Mouse (Mus musculus) stomach, embryonic 15.5 days (tissue): Measurements from ENCODE around the gene Hdgf. TPM values are rescaled to one million over a fixed set of nuclear protein-coding genes. Genes with fewer than 3 reads are reported as not detected.
A peak's percentile ranks its signal among the peaks of the same experiment; 100 is the strongest.

Experiments used
- ATAC-seq: fragments of 200-750 bp; cut with Nextera tagmentation; 2 replicates; pipeline ENCODE4 v1.8.0; 2017; ENCODE audit warnings: low read depth, moderate number of reproducible peaks, moderate TSS enrichment; ENCODE audit not compliant: insufficient read depth, low FRiP score
- H3K27ac ChIP-seq: fragments of 300-500 bp; sonication (generic); 2 replicates; pipeline ENCODE4 v1.5.1; 2015; ENCODE audit warnings: mild to moderate bottlenecking, inconsistent platforms
- H3K27me3 ChIP-seq: fragments of 300-500 bp; sonication (generic); replicated peaks from 2 replicates; pipeline ENCODE4 v1.6.1; 2015; ENCODE audit warnings: inconsistent platforms
- H3K36me3 ChIP-seq: fragments of 300-500 bp; sonication (generic); 2 replicates; pipeline ENCODE4 v1.6.1; 2015; ENCODE audit warnings: inconsistent platforms
- H3K4me1 ChIP-seq: fragments of 300-500 bp; sonication (generic); 2 replicates; pipeline ENCODE4 v1.6.1; 2015; ENCODE audit warnings: inconsistent platforms
- H3K4me2 ChIP-seq: fragments of 300-500 bp; sonication (generic); 2 replicates; pipeline ENCODE4 v1.6.1; 2015; ENCODE audit warnings: mild to moderate bottlenecking, inconsistent platforms
- H3K4me3 ChIP-seq: fragments of 300-500 bp; sonication (generic); replicated peaks from 2 replicates; pipeline ENCODE4 v1.5.1; 2015; ENCODE audit warnings: inconsistent platforms
- H3K9ac ChIP-seq: fragments of 300-500 bp; sonication (generic); 2 replicates; pipeline ENCODE4 v1.6.1; 2015; ENCODE audit warnings: inconsistent platforms
- H3K9me3 ChIP-seq: fragments of 300-500 bp; sonication (generic); 2 replicates; pipeline ENCODE4 v1.6.1; 2016; ENCODE audit warnings: inconsistent platforms
- WGBS: fragments of 180-500 bp; shearing (Covaris S2); methylation state at CpG from one replicate; pipeline ENCODE4 v1.1.7; 2015; 5-methylcytosine and 5-hydroxymethylcytosine counted together
- polyA plus RNA-seq: library from polyadenylated mRNA; unstranded; fragments of >200 nt; fragmentation: Nextera tagmentation; extraction: Ambion mirVana; gene quantifications from 2 replicates; pipeline ENCODE4 v1.2.1, GENCODE M21; 2015

The Hdgf gene
- polyA plus RNA-seq, 1 experiment from 2014 or later = 249 TPM

DNA sequence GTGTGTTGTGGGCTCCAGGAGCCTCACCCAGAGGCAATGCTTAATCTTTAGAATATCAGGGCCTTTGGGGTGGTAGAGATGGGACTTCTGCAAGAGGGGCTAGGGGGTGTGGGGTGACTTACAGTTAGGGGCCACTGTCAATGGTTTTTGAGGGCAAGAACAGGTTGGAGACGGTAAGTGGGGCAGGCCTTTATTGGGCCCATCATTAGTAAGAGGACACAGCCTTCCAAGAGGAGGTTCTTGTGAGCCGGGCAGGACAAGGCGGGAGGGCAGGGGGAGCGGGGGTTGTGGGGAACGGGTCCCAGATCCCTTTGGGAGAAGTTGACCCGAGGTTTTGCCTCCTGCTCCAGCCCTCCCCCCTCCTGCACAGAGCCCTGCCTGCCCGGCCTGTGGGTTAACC lies 7.4 kb downstream of the Hdgf start:
- Histone ChIP-seq H3K27ac (no peak overlapping the region), H3K27me3 (no peaks in the 10 kb centered on the region), H3K9me3 (no peaks in the 10 kb centered on the region), H3K4me1 (peaks cover 28% of the 10 kb centered on the region), H3K4me3 (no peak overlapping the region), H3K4me2 (no peak overlapping the region), H3K9ac (no peak overlapping the region), H3K36me3 (peaks cover 42% of the 10 kb centered on the region)
- no peak for ATAC-seq
- 83% methylated on average over 7 of the region's 7 CpGs for WGBS

DNA sequence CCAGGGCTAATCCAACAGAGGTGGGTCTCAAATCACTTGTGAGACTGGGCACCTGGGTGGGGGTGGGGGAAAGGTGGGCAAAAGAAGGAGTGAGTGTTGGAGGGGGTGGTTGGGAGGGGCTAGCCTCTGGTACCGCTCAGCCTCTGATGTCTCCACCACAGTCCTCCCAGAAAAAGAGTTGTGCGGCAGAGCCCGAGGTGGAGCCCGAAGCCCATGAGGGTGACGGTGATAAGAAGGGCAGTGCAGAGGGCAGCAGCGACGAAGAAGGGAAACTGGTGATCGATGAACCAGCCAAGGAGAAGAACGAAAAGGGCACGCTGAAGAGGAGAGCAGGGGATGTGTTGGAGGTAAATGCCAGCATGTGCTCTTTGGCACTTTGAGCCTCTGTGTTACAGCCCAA lies 7.8 kb downstream of the Hdgf start:
- H3K4me3 ChIP-seq = no peak overlapping the region
- H3K36me3 ChIP-seq = peaks cover 42% of the 10 kb centered on the region
- H3K4me1 ChIP-seq = peaks cover 24% of the 10 kb centered on the region
- no peak overlapping the region for H3K9ac ChIP-seq
- H3K9me3 ChIP-seq = no peaks in the 10 kb centered on the region
- ATAC-seq = no peak
- no peaks in the 10 kb centered on the region for H3K27me3 ChIP-seq
- WGBS = 94% methylated on average over 10 of the region's 10 CpGs
- no peak overlapping the region for H3K27ac ChIP-seq
- H3K4me2 ChIP-seq = no peak overlapping the region

DNA sequence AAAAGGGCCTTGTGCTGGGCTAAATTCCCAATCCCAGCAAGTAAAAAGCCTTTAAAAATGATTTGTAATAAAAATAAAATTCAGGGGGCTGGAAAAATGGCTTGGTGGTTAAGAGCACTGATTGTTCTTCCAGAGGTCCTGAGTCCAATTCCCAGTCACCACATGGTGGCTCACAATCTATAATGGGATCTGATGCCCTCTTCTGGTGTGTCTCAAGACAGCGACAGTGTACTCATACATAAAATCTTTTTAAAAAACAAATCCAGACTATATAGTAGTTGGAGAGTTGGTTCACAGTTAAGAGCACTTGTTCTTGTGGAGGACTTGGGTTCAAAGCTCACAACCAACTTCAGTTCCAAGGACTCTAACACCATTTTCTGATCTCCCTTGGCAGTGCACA lies 10.9 kb downstream of the Hdgf start:
- Histone ChIP-seq H3K9ac (no peak overlapping the region), H3K4me2 (no peak overlapping the region), H3K27ac (no peak overlapping the region), H3K36me3 (peaks cover 42% of the 10 kb centered on the region), H3K4me1 (no peaks in the 10 kb centered on the region), H3K4me3 (no peak overlapping the region), H3K9me3 (no peaks in the 10 kb centered on the region), H3K27me3 (no peaks in the 10 kb centered on the region)
- 93% methylated on average over 1 of the region's 1 CpGs for WGBS
- no peak for ATAC-seq

DNA sequence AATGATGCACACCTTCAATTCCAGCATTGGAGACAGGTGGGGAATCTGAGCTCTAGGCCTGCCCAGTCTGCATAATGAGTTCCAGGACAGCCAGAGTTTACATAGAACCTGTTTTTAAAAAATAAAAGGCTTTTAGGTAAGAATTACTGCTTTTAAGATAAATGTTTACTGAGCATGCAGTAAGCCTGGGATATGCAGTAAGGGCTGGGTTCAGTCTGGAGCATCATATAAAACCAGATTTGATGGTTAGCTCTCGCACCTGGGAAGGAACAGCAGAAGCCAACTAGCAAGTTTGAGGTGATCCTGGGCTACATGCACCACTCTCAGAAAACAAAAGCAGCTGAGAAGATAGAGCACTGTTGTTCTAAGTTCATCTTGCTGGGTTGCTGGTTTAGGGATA lies 12.4 kb downstream of the Hdgf start:
- no peak overlapping the region for H3K4me3 ChIP-seq
- 85% methylated on average over 1 of the region's 1 CpGs for WGBS
- H3K27me3 ChIP-seq = no peaks in the 10 kb centered on the region
- ATAC-seq = no peak
- H3K9me3 ChIP-seq = no peaks in the 10 kb centered on the region
- peaks cover 44% of the 10 kb centered on the region for H3K36me3 ChIP-seq
- peak overlapping the region; percentile 41; the same call in 1 of the 2 replicates for H3K4me2 ChIP-seq
- H3K9ac ChIP-seq = no peak overlapping the region
- no peaks in the 10 kb centered on the region for H3K4me1 ChIP-seq
- no peak overlapping the region for H3K27ac ChIP-seq

DNA sequence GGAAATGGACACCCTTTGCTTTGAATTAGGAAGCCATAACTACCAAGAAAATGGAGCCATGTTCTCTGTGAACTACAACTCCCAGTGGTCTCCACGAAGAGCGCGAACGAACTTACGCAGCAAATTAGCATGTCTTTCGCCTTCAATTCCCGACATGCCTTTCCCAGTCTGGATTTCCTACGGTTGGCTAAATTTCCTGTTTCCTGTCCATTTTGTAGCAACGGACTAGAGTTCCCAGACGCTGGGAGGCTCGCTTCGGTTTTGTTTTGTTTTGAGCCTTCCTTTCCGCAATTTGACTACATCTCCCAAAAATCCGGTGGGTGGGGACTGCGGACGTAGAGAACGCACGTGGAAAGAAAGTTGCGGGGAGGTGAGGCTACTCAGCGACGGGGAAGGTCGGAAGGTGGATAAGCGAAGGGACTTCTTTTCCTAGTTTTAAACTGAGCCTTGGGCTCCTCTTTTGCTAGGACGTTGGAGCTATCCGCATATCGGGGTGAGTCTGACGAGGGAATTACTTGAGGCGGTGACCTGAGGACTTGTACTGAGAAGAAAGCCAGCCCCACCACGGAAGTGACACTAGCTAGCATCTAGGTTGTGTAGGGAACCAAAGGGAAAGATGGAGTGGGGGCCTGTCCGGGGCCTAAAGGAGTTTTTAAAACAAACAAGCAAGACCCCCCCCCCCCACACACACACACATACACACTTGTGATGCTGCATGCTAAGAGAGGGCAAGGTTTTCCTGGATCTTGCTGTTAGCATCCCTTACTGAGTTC lies 13.4 kb downstream of the Hdgf start, which contains the start of gene Mrpl24:
TSS of gene Mrpl24 (plus strand) at position 171 of the 773 bp plus-strand sequence.
- H3K27me3 ChIP-seq = no peaks in the 10 kb centered on the region
- H3K9ac ChIP-seq = peak within 1 kb of the TSS; percentile 59
- no peaks in the 10 kb centered on the region for H3K4me1 ChIP-seq
- H3K36me3 ChIP-seq = peaks cover 43% of the 10 kb centered on the region
- ATAC-seq = peak; percentile 84
- peak within 1 kb of the TSS; percentile 70 for H3K4me3 ChIP-seq
- peak within 1 kb of the TSS; percentile 88 for H3K27ac ChIP-seq
- peak within 1 kb of the TSS; percentile 70 for H3K4me2 ChIP-seq
- no peaks in the 10 kb centered on the region for H3K9me3 ChIP-seq
- WGBS = under 1% methylated on average over 30 of the region's 30 CpGs

DNA sequence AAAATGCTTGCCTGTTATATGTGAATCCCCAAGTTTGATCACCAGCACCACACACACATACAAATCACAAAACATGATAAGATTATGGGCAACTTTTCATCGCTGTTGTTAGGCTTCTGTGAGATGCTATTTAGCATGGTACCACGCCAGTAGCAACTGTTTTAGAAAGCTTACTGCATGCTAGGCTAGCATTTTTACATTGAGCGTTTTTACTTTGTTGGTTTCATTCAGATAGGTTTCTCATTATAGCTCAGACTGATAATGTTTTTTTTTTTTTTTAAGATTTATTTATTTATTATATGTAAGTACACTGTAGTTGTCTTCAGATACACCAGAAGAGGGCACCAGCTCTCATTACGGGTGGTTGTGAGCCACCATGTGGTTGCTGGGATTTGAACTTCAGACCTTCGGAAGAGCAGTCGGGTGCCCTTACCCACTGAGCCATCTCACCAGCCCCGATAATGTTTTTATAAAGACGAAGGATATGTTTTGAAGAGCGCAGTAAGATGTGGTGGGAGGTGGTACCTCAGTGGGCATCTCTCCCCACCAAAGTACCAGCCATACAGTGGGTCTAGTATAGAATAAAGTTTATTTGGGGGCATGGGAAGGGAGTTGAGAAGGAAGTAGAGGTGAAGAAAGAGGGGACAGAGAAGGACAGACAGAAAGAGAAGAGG lies 14.3 kb downstream of the Hdgf start:
- H3K27me3 ChIP-seq = no peaks in the 10 kb centered on the region
- H3K9me3 ChIP-seq = no peaks in the 10 kb centered on the region
- no peak overlapping the region for H3K27ac ChIP-seq
- no peak for ATAC-seq
- 64% methylated on average over 9 of the region's 9 CpGs for WGBS
- peak overlapping the region; percentile 70 for H3K4me3 ChIP-seq
- H3K9ac ChIP-seq = peak overlapping the region; percentile 59; the same call in 1 of the 2 replicates
- peaks cover 43% of the 10 kb centered on the region for H3K36me3 ChIP-seq
- H3K4me2 ChIP-seq = peak overlapping the region; percentile 70
- H3K4me1 ChIP-seq = no peaks in the 10 kb centered on the region

DNA sequence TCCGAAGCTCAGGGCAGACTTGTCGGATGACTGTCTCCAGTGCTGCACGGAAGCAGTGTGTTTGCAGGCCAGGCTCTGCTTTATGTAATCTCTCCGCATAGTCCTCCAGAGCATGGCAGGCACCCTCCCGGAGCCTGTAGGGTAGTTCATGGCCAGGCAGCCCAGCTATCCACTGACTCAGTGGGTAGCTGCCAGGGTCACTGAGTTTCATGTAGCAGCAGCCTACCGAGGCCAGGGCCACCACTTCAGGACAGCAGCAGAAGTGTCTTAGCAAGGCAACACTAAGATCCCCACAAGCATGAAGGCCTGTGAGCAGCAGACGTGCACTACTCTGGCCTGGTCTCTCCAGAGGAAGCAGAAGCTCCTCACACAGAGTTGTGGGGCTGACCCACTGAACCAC lies 18.9 kb downstream of the Hdgf start:
- 87% methylated on average over 7 of the region's 7 CpGs for WGBS
- Histone ChIP-seq H3K36me3 (peaks cover 36% of the 10 kb centered on the region), H3K9me3 (no peaks in the 10 kb centered on the region), H3K4me3 (no peak overlapping the region), H3K27ac (no peak overlapping the region), H3K9ac (no peak overlapping the region), H3K4me1 (peaks cover 4% of the 10 kb centered on the region; the same call in 1 of the 2 replicates), H3K4me2 (no peak overlapping the region), H3K27me3 (no peaks in the 10 kb centered on the region)
- ATAC-seq = no peak

DNA sequence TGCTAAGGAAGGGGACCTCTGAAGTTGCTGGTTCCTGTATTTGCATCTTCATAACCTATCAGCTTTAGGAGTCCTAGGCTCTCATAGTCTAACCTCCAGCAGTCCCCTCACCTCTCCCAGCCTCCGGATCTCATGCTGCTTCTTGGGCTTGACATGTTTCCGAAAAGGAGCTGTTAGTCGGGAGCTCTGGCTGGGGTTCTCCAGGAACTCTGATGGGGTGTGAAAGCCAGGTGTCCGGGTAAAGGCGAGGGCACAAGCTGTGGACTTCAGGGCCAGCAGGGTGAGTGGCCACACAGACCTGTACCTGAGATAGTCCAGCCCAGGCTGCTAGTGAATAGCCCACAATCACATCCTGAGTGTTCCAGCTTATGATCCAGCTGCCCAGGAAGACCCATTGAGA lies 21.3 kb downstream of the Hdgf start:
- no peak for ATAC-seq
- no peak overlapping the region for H3K27ac ChIP-seq
- H3K27me3 ChIP-seq = no peaks in the 10 kb centered on the region
- no peaks in the 10 kb centered on the region for H3K9me3 ChIP-seq
- H3K4me2 ChIP-seq = no peak overlapping the region
- H3K9ac ChIP-seq = no peak overlapping the region
- no peak overlapping the region for H3K4me3 ChIP-seq
- H3K36me3 ChIP-seq = peaks cover 43% of the 10 kb centered on the region
- H3K4me1 ChIP-seq = peaks cover 17% of the 10 kb centered on the region
- WGBS = 92% methylated on average over 5 of the region's 5 CpGs

DNA sequence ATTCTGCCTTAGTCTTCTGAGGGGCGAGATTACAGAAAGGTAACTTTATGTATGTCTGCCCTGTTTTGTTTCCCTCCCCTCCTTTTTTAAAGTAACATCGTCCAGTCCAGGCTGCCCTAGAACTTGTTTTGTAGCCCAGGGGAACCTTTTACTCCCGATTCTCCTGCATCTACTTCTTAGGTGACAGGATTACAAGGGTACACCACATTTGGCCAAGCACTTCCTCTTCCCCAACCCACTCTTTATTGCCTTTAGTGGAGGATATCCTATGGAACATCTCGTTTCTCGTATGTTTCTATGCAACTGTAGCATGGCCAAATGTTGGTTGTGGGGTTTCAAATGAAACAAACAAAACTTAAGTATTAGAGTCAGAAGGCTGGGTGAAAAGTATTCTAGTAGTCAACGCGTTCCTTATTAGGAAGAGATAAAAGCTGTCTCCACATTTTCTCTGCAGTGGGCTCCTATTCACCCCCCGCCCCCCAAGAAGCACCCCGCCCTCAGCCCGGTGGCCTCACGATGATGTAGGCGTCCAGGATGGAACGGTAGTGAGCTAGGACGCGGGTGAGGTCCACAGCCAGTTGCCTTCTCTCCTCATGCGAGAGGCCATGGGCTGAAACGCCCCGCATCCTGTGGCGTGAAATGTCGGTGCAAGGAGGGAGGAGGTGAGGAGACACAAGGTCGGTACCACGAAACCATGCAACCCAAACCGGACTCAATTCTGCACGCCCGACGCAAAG lies 23.4 kb downstream of the Hdgf start:
- peak overlapping the region; percentile 95 for H3K9ac ChIP-seq
- WGBS = 5% methylated on average over 26 of the region's 26 CpGs
- H3K27me3 ChIP-seq = no peaks in the 10 kb centered on the region
- peak overlapping the region; percentile 92 for H3K27ac ChIP-seq
- ATAC-seq = peak; percentile 18
- no peaks in the 10 kb centered on the region for H3K9me3 ChIP-seq
- H3K36me3 ChIP-seq = peaks cover 29% of the 10 kb centered on the region
- peak overlapping the region; percentile 61 for H3K4me2 ChIP-seq
- peaks cover 20% of the 10 kb centered on the region for H3K4me1 ChIP-seq
- peak overlapping the region; percentile 94 for H3K4me3 ChIP-seq

DNA sequence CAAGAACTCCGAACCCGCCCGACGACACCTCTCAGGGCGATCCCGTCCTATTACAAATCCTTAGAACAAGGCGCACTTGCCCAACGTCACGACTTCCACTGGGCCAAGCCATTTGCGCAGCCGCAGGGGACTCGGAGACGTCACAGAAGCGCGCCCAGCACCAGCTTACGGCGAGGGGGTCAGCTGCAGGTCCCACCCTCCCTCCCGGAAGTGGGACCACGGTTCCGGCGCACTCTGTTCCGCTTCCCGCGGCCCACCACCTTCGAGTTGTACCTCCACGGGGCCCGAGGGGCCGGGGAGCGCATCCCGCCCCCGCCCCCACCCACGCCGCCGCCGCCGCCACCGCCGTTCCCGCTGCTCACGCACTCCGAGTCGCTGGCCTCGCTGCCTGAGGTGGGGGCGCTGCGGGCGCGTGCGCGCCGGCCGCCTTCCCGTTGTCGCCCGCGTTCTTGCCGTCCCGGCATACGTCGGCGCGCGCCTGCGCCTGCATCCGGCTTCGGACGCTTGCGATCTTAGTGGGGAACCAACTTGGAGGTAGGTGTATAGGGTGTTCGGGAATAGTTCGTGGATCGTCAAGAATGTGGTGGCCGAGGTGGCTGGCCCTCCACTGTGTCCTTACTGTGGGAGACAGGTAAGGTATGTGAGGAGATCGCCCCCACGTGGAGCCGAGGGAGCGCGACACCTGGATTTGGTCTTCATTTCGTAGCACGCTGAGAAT lies 24.1 kb downstream of the Hdgf start, which contains the start of the genes Isg20l2 and Rrnad1:
TSS of gene Isg20l2 (plus strand) at position 237 of the 718 bp plus-strand sequence.
TSS of gene Rrnad1 (minus strand) at position 640 of the 718 bp plus-strand sequence.
- peak; percentile 98 for ATAC-seq
- H3K4me3 ChIP-seq = peak within 1 kb of the TSS; percentile 94
- H3K27me3 ChIP-seq = no peaks in the 10 kb centered on the region
- H3K4me2 ChIP-seq = peak within 1 kb of the TSS; percentile 64
- peak within 1 kb of the TSS; percentile 95 for H3K9ac ChIP-seq
- peak within 1 kb of the TSS; percentile 92 for H3K27ac ChIP-seq
- H3K9me3 ChIP-seq = no peaks in the 10 kb centered on the region
- peaks cover 20% of the 10 kb centered on the region for H3K4me1 ChIP-seq
- H3K36me3 ChIP-seq = peaks cover 24% of the 10 kb centered on the region
- WGBS = under 1% methylated on average over 64 of the region's 78 CpGs

DNA sequence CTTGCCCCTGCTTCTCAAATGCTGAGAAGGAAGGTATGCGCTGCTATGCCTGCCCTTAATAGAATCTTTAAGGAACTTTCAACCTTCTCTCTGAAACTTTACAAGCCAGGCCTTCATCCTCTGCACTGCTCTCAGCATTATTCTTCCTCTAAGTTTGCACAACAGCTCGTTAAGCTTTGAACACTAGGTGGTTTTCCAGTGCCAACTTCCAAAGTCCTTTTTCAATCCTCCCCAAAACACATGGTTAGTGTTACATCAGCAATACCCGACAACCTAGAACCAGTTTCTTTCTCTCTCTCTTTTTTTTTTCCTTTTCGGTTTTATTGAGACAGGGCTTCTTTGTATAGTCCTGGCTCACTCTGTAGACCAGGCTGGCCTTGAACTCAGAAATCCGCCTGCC lies 27.9 kb downstream of the Hdgf start:
- H3K27me3 ChIP-seq = no peaks in the 10 kb centered on the region
- peaks cover 23% of the 10 kb centered on the region for H3K36me3 ChIP-seq
- H3K9me3 ChIP-seq = no peaks in the 10 kb centered on the region
- no peak overlapping the region for H3K27ac ChIP-seq
- no peak overlapping the region for H3K4me3 ChIP-seq
- ATAC-seq = no peak
- H3K4me1 ChIP-seq = peaks cover 19% of the 10 kb centered on the region
- WGBS = 85% methylated on average over 5 of the region's 5 CpGs
- no peak overlapping the region for H3K9ac ChIP-seq
- H3K4me2 ChIP-seq = no peak overlapping the region
